Mouse (Mus musculus) myocyte (in vitro differentiated cells): ENCODE measurements around the gene Shroom1. TPM values are rescaled to one million over a fixed set of nuclear protein-coding genes. Genes with fewer than 3 reads are reported as not detected.

Experiments
- H3K27me3 ChIP-seq: one replicate; pipeline ENCODE4 v1.6.1; 2011; ENCODE audit not compliant: control insufficient read depth, insufficient read depth, insufficient read length
- H3K36me3 ChIP-seq: one replicate; pipeline ENCODE4 v1.6.1; 2011; ENCODE audit not compliant: control insufficient read depth, insufficient read depth
- H3K4me2 ChIP-seq: one replicate; pipeline ENCODE4 v1.6.1; 2011; ENCODE audit warnings: low read depth, control low read depth
- H3K4me3 ChIP-seq: one replicate; pipeline ENCODE4 v1.5.1; 2011; ENCODE audit warnings: mild to moderate bottlenecking, control low read depth, moderate library complexity
- H3K79me2 ChIP-seq: one replicate; pipeline ENCODE4 v1.6.1; 2011; ENCODE audit not compliant: control insufficient read depth, insufficient read depth
- H3ac ChIP-seq: one replicate; pipeline ENCODE4 v1.6.1; 2011; ENCODE audit not compliant: control insufficient read depth, insufficient read length
- CEBPB ChIP-seq: IDR thresholded peaks from 2 replicates; pipeline ENCODE4 v1.6.1; 2011; ENCODE audit warnings: mild to moderate bottlenecking, moderate library complexity; ENCODE audit not compliant: poor library complexity, insufficient read depth, severe bottlenecking
- E2F4 ChIP-seq: IDR thresholded peaks from one replicate; pipeline ENCODE4 v1.6.1; 2011; ENCODE audit warnings: mild to moderate bottlenecking, control low read depth, moderate library complexity; ENCODE audit not compliant: insufficient read depth
- MAX ChIP-seq: IDR thresholded peaks from one replicate; pipeline ENCODE4 v1.6.1; 2011; ENCODE audit warnings: low read depth, mild to moderate bottlenecking, control low read depth
- MYOD1 ChIP-seq, 3 experiments: IDR thresholded peaks; one replicate each; pipeline ENCODE4 v1.6.1; 2011; ENCODE audit warnings: control low read depth in 2 of 3, low read depth in 2 of 3, mild to moderate bottlenecking in 2 of 3, moderate library complexity in 1 of 3; ENCODE audit not compliant: insufficient read length in 2 of 3, control insufficient read depth in 1 of 3
- MYOG ChIP-seq, 3 experiments: IDR thresholded peaks; one replicate each; pipeline ENCODE4 v1.6.1; 2011; ENCODE audit warnings: control low read depth in 2 of 3, low read depth in 2 of 3, mild to moderate bottlenecking in 2 of 3; ENCODE audit not compliant: insufficient read length in 2 of 3, control insufficient read depth in 1 of 3, insufficient read depth in 1 of 3
- POLR2A ChIP-seq: IDR thresholded peaks from one replicate; pipeline ENCODE4 v1.6.1; 2011; ENCODE audit warnings: low read depth, mild to moderate bottlenecking, control low read depth, moderate library complexity; ENCODE audit not compliant: insufficient read length
- POLR2AphosphoS2 ChIP-seq: IDR thresholded peaks from one replicate; pipeline ENCODE4 v1.6.1; 2011; ENCODE audit warnings: low read depth, control low read depth; ENCODE audit not compliant: insufficient read length
- REST ChIP-seq: IDR thresholded peaks from one replicate; pipeline ENCODE4 v1.6.1; 2011; ENCODE audit warnings: mild to moderate bottlenecking, control low read depth, moderate library complexity; ENCODE audit not compliant: insufficient read depth, insufficient read length
- SRF ChIP-seq: IDR thresholded peaks from one replicate; pipeline ENCODE4 v1.6.1; 2011; ENCODE audit warnings: low read depth; ENCODE audit not compliant: control insufficient read depth, insufficient read length
- TCF12 ChIP-seq: IDR thresholded peaks from one replicate; pipeline ENCODE4 v1.6.1; 2011; ENCODE audit warnings: mild to moderate bottlenecking, control low read depth; ENCODE audit not compliant: poor library complexity, insufficient read depth, severe bottlenecking
- TCF3 ChIP-seq: IDR thresholded peaks from one replicate; pipeline ENCODE4 v1.6.1; 2011; ENCODE audit warnings: low read depth, control low read depth; ENCODE audit not compliant: insufficient read length
- USF1 ChIP-seq: IDR thresholded peaks from one replicate; pipeline ENCODE4 v1.6.1; 2011; ENCODE audit warnings: low read depth, mild to moderate bottlenecking, control low read depth, moderate library complexity
- polyA plus RNA-seq: library from polyadenylated mRNA; unstranded; fragments of >200 nt; fragmentation: generic; extraction: Trizol; gene quantifications from one replicate; pipeline ENCODE4 v1.2.1, GENCODE M21; 2012; ENCODE audit warnings: missing spikeins

Gene Shroom1
- 0.88 TPM for polyA plus RNA-seq

DNA sequence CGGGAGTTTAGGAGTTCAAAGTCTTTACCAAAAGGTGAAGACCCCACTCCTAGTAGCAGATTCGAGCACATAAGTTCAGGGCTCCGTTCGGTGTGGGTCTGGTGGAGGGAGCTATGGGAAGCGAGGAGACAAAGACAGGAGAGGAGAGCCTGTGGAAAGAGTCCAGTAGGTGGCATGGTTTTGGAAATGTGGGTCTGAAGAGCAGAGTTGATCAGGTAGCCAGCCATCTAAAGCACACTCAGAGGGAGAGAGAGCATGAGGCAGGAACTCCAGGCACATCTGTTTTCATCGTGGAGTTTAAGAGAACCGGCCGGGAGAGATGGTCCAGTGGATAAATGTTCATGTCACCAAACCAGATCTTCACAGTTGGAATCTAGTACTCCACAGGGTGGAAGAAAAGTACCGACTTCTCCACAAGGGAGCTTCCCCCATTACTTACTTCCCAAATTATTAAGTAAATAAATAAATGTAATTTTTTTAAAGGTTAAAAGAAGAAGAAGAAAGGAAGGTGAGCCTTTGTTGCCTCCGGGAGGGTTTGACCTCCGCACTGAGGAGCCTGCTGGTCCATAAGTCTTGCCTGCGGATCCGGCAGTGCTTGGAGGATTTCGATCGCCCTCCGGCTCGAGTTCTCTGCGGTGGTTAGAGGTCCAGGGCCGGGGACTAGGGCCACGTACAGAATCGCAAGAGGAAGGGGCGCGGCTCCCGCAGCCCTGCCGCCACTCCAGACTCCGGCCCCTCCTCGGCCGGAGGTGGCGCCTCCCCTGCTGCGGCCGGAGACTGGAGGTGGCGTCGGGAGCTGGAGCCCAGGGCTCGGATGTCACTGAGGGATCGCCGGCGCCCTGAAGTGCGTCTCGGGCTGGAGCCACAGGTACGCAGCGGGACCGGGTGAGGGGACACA is at the start of gene Shroom1, which contains the start of gene Gm10447:
Shroom1 (plus strand) TSS at position 732 of the 898 bp plus-strand sequence.
Gm10447 (minus strand) TSS at position 637 of the 898 bp plus-strand sequence.
- peak within 1 kb of the TSS; percentile 25 for H3K4me3 ChIP-seq
- no peaks in the 10 kb centered on the region for H3K27me3 ChIP-seq
- peak within 1 kb of the TSS; percentile 71 for H3K4me2 ChIP-seq
- H3K36me3 ChIP-seq, result no peaks in the 10 kb centered on the region
- no peak within 1 kb of the TSS for H3ac ChIP-seq
- no peaks in the 10 kb centered on the region for H3K79me2 ChIP-seq
- TF ChIP-seq POLR2A (peak; percentile 61), REST (no peak), MYOG (IDR thresholded peaks at IDR 0.05; ENCODE audit: control insufficient read depth in 1 of 3, insufficient read depth in 1 of 3, insufficient read length in 2 of 3, low read depth in 2 of 3) (no peak)

DNA sequence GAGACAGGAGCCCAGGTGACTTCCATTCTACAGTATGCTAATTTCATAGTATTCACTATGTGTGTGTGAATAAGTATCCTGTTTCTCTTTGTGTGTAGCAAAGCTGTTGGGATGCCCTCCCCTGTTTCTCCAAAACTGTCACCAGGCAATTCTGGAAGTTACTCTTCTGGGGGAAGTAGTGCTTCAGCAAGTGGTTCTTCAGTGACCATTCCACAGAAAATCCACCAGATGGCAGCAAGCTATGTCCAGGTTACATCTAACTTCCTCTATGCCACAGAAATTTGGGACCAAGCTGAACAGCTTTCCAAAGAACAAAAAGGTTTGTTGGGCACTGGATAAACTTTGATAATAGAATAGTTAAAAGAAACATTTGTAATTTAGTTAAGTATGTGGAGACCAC is 45.3 kb upstream of the Shroom1 start:
- Histone ChIP-seq H3K4me3 (no peak overlapping the region), H3K27me3 (no peaks in the 10 kb centered on the region), H3ac (no peak overlapping the region), H3K79me2 (no peaks in the 10 kb centered on the region), H3K4me2 (no peak overlapping the region), H3K36me3 (peaks cover 85% of the 10 kb centered on the region)
- no peak for TF ChIP-seq TCF12
- TF ChIP-seq POLR2AphosphoS2, result no peak
- TF ChIP-seq REST, result no peak
- TF ChIP-seq POLR2A, result no peak
- no peak for TF ChIP-seq E2F4
- no peak for TF ChIP-seq MAX
- no peak for TF ChIP-seq MYOG (IDR thresholded peaks at IDR 0.05; ENCODE audit: control insufficient read depth in 1 of 3, insufficient read depth in 1 of 3, insufficient read length in 2 of 3, low read depth in 2 of 3)
- no peak for TF ChIP-seq CEBPB
- TF ChIP-seq TCF3, result no peak
- TF ChIP-seq SRF, result no peak
- no peak for TF ChIP-seq USF1
- TF ChIP-seq MYOD1 (IDR thresholded peaks at IDR 0.05; ENCODE audit: control insufficient read depth in 1 of 3, insufficient read length in 2 of 3, low read depth in 2 of 3), result no peak

DNA sequence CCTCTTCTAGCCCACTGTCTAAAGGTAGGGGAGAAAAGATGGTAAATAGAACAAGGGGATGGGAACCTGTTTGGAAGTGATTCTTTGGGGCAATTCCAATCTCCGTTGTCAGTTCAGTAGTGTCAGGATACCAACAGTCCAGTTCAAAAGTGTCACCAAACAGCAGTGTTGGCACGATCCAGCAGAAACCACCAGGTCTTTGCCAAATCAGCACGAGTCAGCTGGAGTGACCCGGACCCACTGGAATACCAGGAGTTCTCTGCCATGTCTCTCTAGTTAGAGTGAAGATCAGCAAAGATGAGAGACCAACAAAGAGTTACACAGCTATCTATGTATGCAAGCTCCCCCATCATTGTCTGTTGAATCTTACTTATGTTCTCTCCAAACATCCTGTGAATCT is 43.1 kb upstream of the Shroom1 start:
- Histone ChIP-seq H3K4me2 (no peak overlapping the region), H3K4me3 (no peak overlapping the region), H3K79me2 (no peaks in the 10 kb centered on the region), H3K36me3 (peaks cover 88% of the 10 kb centered on the region), H3ac (no peak overlapping the region), H3K27me3 (no peaks in the 10 kb centered on the region)
- TF ChIP-seq SRF, result no peak
- no peak for TF ChIP-seq TCF3
- no peak for TF ChIP-seq POLR2A
- no peak for TF ChIP-seq USF1
- no peak for TF ChIP-seq E2F4
- no peak for TF ChIP-seq CEBPB
- no peak for TF ChIP-seq TCF12
- no peak for TF ChIP-seq MYOG (IDR thresholded peaks at IDR 0.05; ENCODE audit: control insufficient read depth in 1 of 3, insufficient read depth in 1 of 3, insufficient read length in 2 of 3, low read depth in 2 of 3)
- TF ChIP-seq MAX, result no peak
- TF ChIP-seq REST, result no peak
- no peak for TF ChIP-seq MYOD1 (IDR thresholded peaks at IDR 0.05; ENCODE audit: control insufficient read depth in 1 of 3, insufficient read length in 2 of 3, low read depth in 2 of 3)

DNA sequence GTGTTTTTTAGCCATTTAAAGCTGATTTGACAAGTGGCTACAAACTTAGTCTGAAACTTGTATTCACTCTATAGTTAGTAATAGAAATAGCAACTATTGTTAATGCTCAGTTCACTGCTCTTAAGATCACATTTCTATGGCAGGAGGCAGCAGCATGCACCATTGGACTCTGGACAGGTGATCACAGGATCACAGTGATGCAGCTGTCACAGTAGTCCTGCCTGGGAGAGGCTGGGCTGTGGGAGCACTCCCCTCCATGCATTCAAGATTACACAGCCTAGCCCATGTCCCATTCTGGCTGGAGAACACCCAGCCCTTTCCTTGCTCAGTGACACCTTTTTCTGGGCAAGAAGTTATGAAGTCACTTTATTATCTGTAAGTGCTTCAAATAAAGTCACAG is 39.0 kb upstream of the Shroom1 start:
- Histone ChIP-seq H3K36me3 (peaks cover 77% of the 10 kb centered on the region), H3K4me2 (no peak overlapping the region), H3K79me2 (no peaks in the 10 kb centered on the region), H3K4me3 (no peak overlapping the region), H3ac (no peak overlapping the region), H3K27me3 (no peaks in the 10 kb centered on the region)
- TF ChIP-seq USF1 (no peak), CEBPB (no peak), MYOD1 (IDR thresholded peaks at IDR 0.05; ENCODE audit: control insufficient read depth in 1 of 3, insufficient read length in 2 of 3, low read depth in 2 of 3) (no peak), TCF3 (no peak), REST (no peak), TCF12 (no peak), MAX (no peak), SRF (no peak)

DNA sequence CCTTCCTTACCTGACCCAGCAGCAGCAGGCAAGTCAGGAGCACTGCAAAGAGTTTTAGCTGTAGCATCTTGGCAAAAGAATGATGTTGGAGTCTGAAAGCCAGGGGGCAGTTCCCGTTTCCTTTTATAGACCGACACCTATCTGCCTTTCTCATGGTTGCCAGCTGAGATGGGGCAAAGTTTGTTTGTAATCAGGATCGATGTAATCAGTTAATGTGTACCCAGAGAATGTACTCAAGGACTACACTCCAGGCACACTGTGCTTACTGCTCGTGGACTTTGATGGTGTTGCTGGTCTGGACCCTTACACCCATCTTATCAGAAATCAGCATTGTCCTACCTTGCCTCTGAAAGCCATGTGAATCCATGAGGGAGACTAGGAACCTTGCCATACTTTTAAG is 34.0 kb upstream of the Shroom1 start, which contains the start of gene Leap2:
Leap2 (minus strand) TSS at position 135 of the 400 bp plus-strand sequence.
- Histone ChIP-seq H3K4me3 (no peak within 1 kb of the TSS), H3K79me2 (no peaks in the 10 kb centered on the region), H3K4me2 (no peak within 1 kb of the TSS), H3K36me3 (peaks cover 40% of the 10 kb centered on the region), H3K27me3 (no peaks in the 10 kb centered on the region), H3ac (no peak within 1 kb of the TSS)
- no peak for TF ChIP-seq POLR2AphosphoS2
- TF ChIP-seq TCF12, result no peak
- no peak for TF ChIP-seq E2F4
- TF ChIP-seq REST, result no peak
- no peak for TF ChIP-seq SRF
- TF ChIP-seq POLR2A, result no peak
- no peak for TF ChIP-seq USF1
- no peak for TF ChIP-seq TCF3
- no peak for TF ChIP-seq MAX
- TF ChIP-seq MYOG (IDR thresholded peaks at IDR 0.05; ENCODE audit: control insufficient read depth in 1 of 3, insufficient read depth in 1 of 3, insufficient read length in 2 of 3, low read depth in 2 of 3), result no peak
- TF ChIP-seq MYOD1 (IDR thresholded peaks at IDR 0.05; ENCODE audit: control insufficient read depth in 1 of 3, insufficient read length in 2 of 3, low read depth in 2 of 3), result no peak
- TF ChIP-seq CEBPB, result no peak
